Mouse (Mus musculus) 3134 (cell line): ENCODE results near the gene Cd276.

Source experiments
- DNase-seq: peaks from one replicate; pipeline ENCODE4 v3.0.0-alpha.2; 2011; ENCODE audit warnings: low spot score; ENCODE audit not compliant: insufficient read length; ENCODE audit errors: extremely low read depth

Gene Cd276

DNA sequence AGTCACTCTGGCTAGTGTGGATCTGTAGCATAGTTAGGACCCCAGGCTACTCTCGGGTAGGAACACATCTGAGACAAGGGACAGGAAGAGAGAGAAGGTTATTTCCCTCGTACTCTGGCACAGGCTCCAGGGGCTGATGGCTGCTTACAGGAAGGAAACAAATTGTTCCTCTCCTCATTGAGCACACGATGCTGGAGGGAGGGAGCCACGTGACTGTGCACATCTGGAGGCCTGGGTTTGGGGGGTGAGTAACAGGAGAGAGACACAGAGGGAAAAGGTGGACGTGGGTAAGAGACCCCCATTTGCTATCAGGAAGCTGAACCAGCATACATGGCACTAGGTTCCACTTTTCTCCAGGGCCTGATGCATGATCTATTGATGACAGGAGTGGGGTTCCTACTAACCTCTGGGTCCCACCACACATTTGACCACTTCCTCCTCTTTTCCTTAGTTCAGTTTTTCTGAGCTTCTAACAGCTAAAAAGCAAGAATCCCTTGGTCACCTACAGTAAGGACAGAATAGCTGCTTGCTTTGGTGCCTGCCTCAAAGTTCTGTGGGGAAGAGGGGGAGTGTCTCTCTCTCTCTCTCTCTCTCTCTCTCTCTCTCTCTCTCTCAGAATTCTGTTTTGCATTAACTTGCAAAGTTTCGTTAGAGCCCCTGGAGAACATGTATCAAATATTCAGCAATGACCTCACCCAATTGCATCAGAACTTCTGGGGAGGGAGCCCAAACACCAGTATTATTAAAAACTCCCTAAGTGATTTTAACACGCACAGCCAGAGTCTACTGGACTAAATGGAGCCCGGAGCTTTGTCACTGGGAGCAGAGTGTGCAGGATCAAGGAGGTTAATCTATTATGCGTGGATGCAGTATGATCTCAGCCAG, 37.1 kb downstream of the Cd276 start:
- DNase-seq: no peak

DNA sequence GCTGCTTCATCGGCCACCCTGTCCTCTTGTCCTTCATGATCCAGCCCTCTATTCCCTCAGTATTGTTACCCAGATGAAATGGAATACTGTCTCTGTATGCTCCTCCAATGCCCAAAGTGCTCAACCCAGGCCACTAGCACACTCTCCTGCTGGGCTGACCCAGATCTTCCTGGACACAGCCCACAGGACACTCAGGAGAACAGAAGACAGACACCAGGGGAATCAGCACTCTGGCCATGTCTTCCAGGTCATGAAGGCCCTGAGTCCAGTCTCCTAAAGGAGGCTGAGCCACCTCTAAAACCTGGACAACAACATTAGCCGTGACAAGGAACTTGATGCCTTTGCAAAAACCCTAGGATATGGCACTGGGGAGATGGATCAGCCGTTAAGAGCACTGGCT, 38.8 kb downstream of the Cd276 start:
- no peak for DNase-seq

DNA sequence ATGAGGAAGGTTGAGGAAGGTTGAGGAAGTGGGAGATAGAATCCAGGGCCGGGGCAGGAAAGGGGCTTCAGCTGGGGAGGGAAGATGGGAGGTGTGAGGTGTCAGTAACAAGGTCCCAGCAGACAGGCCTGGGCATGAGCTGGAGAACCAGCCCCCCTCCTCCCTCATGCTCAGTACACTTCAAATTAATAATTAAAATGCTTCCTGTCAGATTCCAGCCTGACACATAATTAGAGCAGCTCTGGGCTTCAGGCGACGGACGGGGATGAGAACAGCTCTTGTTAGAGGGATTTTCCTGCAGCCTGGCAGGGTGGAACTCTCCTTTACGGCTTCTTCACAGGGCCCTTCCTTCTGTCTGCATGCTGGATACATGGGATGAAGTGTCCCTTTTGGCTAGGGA, 41.5 kb downstream of the Cd276 start:
- no peak for DNase-seq

DNA sequence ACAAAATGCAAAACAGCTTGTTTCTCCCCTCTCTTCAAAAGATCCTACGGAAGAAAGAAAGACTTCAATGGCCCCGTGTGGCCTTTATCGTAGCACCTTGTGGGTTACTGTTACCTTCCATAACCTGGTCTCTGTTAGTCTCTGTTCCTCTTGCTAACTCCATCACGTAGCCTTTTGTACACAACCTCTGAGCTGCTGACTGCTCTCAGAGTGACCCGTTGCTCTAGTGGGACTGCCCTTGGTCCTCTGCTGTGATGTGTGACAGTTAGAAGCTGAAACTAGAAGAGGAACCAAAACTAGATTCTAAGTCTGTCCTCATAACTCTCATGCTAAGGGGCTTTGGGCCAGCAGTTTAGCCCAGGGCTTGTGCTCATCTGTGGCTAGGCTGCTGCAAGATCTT, 44.8 kb downstream of the Cd276 start:
- DNase-seq: no peak

DNA sequence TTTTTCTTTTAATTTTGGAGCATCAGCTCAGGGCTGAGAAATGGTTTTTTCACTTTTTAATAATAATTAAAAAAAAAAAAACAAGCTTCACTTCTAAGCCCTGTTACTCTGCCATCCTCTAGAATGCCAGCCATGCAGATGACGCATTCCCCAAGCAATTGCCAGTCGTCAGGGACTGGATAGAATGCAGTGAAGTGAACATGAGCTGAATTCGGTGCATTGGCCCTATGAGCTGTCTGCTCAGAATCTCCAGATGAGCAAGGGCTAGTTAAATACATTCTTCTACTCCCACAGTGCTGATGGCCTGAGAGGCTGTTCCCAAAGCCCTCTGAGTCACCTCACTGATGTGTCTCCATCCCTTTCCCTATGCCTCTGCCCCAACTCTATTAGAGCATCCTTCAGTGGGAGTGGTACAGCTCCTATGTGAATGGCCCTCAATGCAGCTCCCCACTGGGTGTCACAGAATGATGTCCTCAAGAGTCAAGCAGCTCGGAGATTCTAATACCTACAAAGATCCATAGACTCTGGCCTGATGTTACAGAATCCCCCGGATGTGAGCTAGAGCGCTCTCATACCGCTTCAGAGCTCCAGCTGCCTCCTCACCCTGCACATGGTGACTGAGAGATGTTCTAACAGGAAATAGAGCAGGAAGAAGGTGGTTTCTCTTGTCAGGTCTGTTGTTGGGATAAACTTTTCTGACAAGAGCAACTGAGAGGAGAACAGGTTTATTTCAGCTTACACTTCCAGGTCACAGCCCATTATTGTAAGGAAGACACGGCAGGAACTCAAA, 47.8 kb downstream of the Cd276 start:
- no peak for DNase-seq

DNA sequence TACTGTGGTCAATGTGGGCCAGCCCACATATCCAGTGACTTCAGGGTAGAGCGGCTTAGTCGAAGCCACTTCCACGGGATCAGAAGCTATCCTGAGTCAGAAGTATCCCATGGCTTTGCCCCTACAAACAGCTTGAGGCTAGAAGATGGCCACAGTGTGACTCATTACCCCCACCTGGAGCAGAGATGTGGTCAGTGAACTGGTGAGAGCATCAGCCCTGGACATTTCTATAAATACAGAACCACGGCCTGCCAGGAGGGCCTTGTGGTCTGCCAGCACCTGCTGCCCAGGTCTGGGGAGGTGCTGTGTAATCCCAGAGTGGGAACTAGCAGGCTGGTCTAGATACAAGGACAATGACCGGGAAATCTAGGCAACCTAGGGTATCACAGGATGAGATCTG, 54.3 kb downstream of the Cd276 start:
- peak; percentile 47 for DNase-seq

DNA sequence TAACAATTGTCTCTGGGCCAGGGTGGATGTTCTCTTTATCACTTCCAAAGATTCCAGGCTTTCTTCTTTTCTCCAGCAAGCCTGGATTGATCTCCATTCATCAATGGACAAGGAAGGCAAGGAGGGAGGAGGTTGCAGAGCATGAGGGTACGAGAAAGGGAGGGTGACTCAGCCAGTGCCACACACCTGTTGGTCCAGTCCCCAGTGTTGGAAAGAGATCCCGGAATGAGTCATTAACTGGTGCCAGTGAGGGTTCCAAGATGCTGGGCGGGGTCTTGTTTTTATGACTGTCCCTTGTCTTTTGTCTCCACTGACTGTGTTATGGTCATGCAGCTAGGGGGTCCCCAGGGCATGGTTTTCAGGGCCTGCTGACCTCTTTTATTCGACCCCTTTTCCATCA, 57.3 kb downstream of the Cd276 start:
- DNase-seq: peak; percentile 38

DNA sequence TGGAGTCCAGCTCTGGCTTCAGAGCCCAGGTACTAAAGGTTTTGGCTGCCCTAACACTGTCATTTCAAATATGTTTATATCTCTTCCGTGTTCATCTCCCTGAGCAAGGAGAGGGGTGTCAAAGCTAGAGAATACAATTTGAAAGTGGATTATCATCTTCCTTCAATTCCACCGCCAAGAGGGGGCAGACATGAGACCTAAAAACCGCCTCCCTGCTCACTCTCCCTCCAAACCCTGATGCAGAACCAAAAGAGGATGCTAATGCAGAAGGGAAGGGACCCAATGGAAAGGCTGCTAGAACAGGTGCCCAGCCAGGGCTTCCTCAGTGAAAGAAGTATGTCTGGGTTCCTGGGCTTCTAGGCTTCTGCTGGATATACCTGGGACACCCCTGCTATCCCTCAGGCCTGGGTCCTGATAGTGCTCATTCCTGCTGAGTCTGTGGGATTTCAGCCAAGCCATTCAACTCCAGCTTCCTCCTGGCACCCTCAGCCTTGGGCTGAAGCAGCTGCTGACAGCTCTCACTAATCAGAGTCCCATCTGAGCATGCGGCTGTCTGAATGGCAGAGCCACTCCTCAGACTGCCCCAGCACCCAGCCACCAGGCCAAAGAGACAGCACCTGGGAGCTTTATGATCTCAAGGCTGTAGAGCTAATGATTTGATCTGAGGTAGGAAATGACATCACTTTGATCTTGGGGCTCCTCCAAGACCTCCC, 58.6 kb downstream of the Cd276 start:
- no peak for DNase-seq

DNA sequence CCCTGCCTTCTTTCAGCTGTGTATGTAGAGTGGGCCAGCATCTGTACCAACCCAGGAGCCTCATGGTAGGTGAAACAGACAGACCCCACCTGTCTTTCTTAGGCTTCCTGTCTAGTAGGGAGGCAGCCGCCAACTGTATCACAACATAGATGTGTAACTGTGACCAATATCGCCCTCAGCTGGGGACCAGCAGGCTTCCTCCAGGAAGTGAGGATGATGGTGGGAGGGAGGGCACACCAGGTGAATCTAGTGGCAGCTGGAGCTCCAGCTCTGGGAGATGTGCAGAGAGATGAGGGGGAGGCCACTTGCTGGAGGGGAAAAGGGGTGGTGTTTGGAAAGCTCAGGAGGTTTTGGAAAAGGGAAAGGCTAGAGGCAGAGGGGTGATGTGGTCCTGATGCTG, 60.2 kb downstream of the Cd276 start:
- DNase-seq: no peak

DNA sequence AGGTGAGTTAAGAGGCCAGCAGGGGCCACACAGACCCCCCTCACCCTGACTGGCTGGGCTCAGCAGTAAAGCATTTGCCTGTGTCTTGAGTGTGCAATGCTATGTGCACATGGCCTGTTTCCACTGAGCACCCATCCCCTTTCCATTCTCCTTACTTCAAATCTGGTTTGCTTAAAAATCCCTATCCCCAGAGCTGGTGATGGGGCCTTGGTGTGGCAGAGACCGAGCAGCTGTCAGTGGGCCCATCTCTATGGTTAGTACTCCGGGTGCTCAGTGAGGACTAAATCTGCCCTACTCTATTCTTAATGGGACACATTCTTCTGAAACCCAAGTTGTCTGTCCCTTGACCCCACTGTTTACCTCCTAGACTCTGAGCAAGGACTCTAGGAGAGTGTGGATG, 64.8 kb downstream of the Cd276 start:
- DNase-seq: no peak

DNA sequence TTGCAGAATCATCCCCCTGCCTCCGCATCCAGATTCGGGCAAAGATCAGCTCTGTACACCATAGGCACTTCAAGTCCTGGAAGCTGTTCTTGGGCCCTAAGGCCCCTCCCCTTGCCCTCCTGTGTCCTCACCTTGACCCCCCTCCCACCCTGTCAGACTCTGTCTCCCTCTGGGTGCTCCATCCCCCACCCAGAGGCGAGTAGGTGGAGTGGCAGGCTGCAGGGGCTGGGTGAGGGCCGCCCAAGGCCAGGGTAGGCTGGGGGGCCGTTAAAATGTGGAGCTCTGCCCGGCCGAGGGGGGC, 65.4 kb downstream of the Cd276 start:
- DNase-seq: no peak

DNA sequence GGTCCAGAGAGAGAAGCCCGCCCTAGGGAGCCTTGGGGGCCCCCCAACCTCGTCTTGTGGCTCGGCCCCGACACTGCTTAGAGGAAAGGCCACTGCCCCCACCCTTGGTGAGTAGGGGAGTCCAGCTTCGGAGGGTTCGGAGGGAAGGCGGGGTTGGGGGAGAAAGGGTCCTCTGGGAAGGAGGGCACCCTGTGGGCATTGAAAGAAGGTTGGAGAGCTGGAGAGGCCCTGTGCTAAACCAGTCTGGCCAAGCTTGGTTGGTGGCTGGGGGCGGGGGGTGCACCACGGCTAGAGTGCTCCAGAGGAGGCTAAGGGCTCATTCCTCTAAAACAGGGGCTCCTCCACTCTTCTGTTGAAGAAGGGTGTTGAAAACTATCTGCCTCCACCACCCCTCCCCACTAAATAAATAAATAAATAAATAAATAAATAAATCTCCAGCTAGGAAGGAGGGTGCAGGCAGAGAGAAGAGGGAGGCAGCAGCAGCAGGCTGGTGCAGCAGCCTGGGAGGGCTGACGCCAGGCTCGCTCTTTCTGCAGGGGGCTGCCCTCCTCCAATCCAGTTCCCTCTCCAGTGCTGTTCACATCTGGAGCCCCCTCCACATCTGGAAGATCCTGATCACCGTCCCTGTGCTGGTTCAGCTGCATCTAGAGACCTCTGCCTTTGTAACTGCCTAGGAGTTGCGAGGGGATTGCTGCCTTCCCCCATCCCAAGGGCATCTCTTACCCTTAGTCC, 65.9 kb downstream of the Cd276 start:
- DNase-seq: peak; percentile 42

DNA sequence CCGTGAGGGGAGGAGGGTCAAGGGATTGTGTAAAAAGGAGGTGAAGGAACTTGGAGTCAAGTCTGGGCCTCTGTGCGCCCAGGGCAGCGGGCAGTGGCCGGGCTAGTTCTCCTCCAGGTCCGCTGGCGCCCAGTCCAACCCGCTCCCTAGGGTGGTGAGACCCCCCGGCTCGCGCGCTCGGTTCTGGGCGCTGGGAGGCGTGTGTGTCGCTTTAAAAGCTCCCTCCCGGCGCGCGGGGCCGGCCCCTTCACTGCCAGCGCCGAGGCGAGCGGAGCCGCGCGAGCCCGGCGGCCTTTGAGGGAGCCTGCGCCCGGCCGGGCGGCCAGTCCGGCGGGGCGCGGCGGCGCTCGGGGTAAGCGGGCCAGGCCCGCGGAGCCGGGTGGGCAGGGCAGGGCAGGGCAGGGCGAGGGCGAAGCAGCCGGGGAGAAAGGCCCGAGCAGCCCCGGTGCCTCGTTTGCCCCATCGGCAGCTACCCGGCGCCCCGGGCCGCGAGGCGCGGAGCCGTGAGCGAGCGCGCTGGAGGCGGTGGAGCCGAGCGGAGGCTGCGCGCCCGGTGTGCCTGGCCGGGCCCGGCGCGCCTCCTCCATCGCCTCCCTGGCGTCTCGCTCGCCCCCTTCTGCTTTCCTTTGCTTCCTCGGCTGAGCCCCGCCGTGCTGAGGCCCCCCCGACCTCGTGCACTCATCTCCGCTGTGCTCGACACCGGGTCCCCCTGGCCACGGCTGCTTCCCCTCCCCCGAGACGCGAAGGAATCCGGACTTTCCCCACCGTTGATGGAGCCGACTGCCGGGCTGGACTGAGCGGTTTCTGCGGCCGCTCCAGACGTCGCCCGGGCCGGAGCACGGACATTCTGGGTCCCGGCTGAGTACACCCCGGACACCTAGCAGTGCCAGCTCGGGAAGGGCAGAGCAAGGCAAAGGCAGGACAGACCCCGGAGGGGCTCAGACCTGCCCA, 67.1 kb downstream of the Cd276 start, which contains the start of gene Insyn1:
Gene Insyn1 (plus strand): TSS at position 753 of the 951 bp plus-strand sequence.
- DNase-seq: peak; percentile 82

DNA sequence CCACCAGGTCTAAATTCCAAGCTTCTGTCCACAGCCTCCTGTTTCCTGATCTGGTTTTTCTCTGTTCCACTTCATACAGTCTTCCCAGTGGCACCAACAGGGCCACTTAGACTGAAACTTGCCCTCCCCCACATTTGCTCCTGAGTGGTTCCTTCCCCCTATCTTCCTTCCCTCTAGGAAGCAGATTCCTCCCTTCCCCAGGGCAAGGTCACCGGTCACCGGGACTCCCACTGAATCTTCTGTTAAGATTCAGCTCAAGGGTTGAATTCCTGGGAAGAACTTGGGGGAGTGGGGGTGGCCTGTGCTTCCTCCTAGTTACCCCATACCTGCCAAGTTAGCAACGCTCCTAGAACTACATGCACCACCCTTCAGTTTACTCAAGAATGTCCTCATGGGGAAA, 68.2 kb downstream of the Cd276 start:
- DNase-seq: no peak
